Mouse (Mus musculus): ENCODE data around the gene Derl3.

GRCm38 (mm10) chr10:75859107-75859746, 34.0 kb upstream of the Derl3 start:
- TF ChIP-seq CTCF (IDR thresholded peaks at IDR 0.05; ENCODE audit: low read depth, low read length) (no peak), POLR2A (IDR thresholded peaks at IDR 0.05; ENCODE audit: borderline replicate concordance, low read depth, low read length) (no peak)
